In genomic region chr2:119970571-119970970, GRCm38 (mm10) we compare ENCODE assay signal across 8 mouse cellular contexts. TPM values are rescaled to one million over a fixed set of nuclear protein-coding genes. Genes with fewer than 3 reads are reported as not detected.
DNase-seq lines count a peak whose midpoint lies in the region; ATAC-seq and TF ChIP-seq lines count a peak whose summit lies in the region.

No protein-coding gene starts in this region.

- no peak for TF ChIP-seq POLR2A in thymus, adult 2 months (IDR thresholded peaks at IDR 0.05; ENCODE audit: control insufficient read depth, extremely low read depth, insufficient read depth, low read length, poor library complexity)

- peaks cover 9% of the 10 kb centered on the region for H3K4me1 ChIP-seq in thymus, adult 2 months (replicated peaks; ENCODE audit: control insufficient read depth, insufficient read depth, low read length)
- H3K4me1 ChIP-seq in neural tube, embryonic 15.5 days, result peaks cover 29% of the 10 kb centered on the region

- peak; percentile 51 to 74 for DNase-seq in heart, adult 18-20 months
- DNase-seq in heart, postnatal 25 days (ENCODE audit: low spot score), result no peak
- peak; percentile 56 for DNase-seq in thymus, adult 2 months
- no peak for DNase-seq in thymus, adult 18-20 months
- peak; percentile 77 for DNase-seq in cerebellum, adult 9-10 months

- intact Hi-C loops in heart, postnatal 25 days (cut with DNase I), result loop anchor here (1.0 to 5.0 kb wide), 3 partner anchors 41 to 202 kb away; no protein-coding TSS in a partner anchor

- no peak overlapping the region for H3K4me3 ChIP-seq in thymus, adult 2 months (ENCODE audit: control insufficient read depth, insufficient read depth, low read length)
- no peak overlapping the region for H3K4me3 ChIP-seq in neural tube, embryonic 15.5 days (replicated peaks)

- H3K27ac ChIP-seq in thymus, adult 2 months (ENCODE audit: control insufficient read depth, insufficient read depth, low read length), result no peak overlapping the region
- H3K27ac ChIP-seq in neural tube, embryonic 15.5 days (replicated peaks), result no peak overlapping the region

- peak; percentile 17 to 52; a peak in 1 of 4 replicates for ATAC-seq in hematopoietic stem cell, adult 5-6 weeks (replicated peaks in 1 of 2; ENCODE audit: insufficient read depth in 1 of 2, low FRiP score in 2 of 2, low TSS enrichment in 1 of 2, low read depth in 1 of 2, poor library complexity in 2 of 2, severe bottlenecking in 2 of 2)
- peak; percentile 60 for ATAC-seq in megakaryocyte progenitor cell, adult 5-6 weeks (replicated peaks; ENCODE audit: poor library complexity)
- no peak for ATAC-seq in neural tube, embryonic 15.5 days (ENCODE audit: low FRiP score)

- H3K4me2 ChIP-seq in neural tube, embryonic 15.5 days, result no peak overlapping the region

- TF ChIP-seq CTCF in thymus, adult 2 months (IDR thresholded peaks at IDR 0.05; ENCODE audit: borderline replicate concordance, control insufficient read depth, extremely low read depth, insufficient read depth, low read length, poor library complexity), result no peak

- H3K36me3 ChIP-seq in thymus, adult 2 months (ENCODE audit: control insufficient read depth, insufficient read depth, low read length), result 0 out of 2 replicates have a peak, but pooled peaks cover 3% of the 10 kb centered on the region
- H3K36me3 ChIP-seq in neural tube, embryonic 15.5 days, result peaks cover 12% of the 10 kb centered on the region

- H3K9ac ChIP-seq in neural tube, embryonic 15.5 days (replicated peaks), result no peak overlapping the region

- no peaks in the 10 kb centered on the region for H3K27me3 ChIP-seq in thymus, adult 2 months (ENCODE audit: control insufficient read depth, insufficient read depth, low read length)
- no peaks in the 10 kb centered on the region for H3K27me3 ChIP-seq in neural tube, embryonic 15.5 days (replicated peaks)

- 16% methylated on average over 9 of the region's 9 CpGs for WGBS in thymus, adult 2 months
- WGBS in neural tube, embryonic 15.5 days, result 55% methylated on average over 9 of the region's 9 CpGs

- no peaks in the 10 kb centered on the region for H3K9me3 ChIP-seq in neural tube, embryonic 15.5 days (replicated peaks)

RNA-seq across cellular contexts. Expression of gene Mapkbp1, which starts 1.9 kb away (rescaled TPM):
- 1 to 10 TPM; 6.1 to 8.2 TPM for total RNA-seq in heart, adult 18-20 months (2021)
- 1 to 10 TPM; 8.4 to 9.1 TPM for total RNA-seq in heart, postnatal 25 days (2021)
- 15.5 and 15.7 TPM in 2 replicates for polyA plus RNA-seq in thymus, adult 2 months (2012; rRNA removed)
- total RNA-seq in hematopoietic stem cell, adult 5-6 weeks (2017), result 7.7 and 11.1 TPM in 2 replicates
- total RNA-seq in megakaryocyte progenitor cell, adult 5-6 weeks (2015), result 3.2 and 4.0 TPM in 2 replicates
- 2.3 and 5.7 TPM in 2 replicates for total RNA-seq in megakaryocyte progenitor cell, adult 5-6 weeks (2017)
- 6.1 and 6.8 TPM in 2 replicates for polyA plus RNA-seq in neural tube, embryonic 15.5 days (2015; fragmentation: Nextera tagmentation; extraction: Ambion mirVana)

RNA-seq across cellular contexts. Expression of gene Jmjd7, which starts 56.7 kb away (rescaled TPM):
- 1 to 10 TPM; 6.1 to 7.9 TPM for total RNA-seq in heart, adult 18-20 months (2021)
- total RNA-seq in heart, postnatal 25 days (2021), result 1 to 10 TPM; 7.1 to 9.1 TPM
- 13.9 and 15.5 TPM in 2 replicates for polyA plus RNA-seq in thymus, adult 2 months (2012; rRNA removed)
- 6.1 and 7.9 TPM in 2 replicates for total RNA-seq in hematopoietic stem cell, adult 5-6 weeks (2017)
- total RNA-seq in megakaryocyte progenitor cell, adult 5-6 weeks (2015), result 2.6 and 5.0 TPM in 2 replicates
- total RNA-seq in megakaryocyte progenitor cell, adult 5-6 weeks (2017), result 1.7 and 5.4 TPM in 2 replicates
- polyA plus RNA-seq in neural tube, embryonic 15.5 days (2015; fragmentation: Nextera tagmentation; extraction: Ambion mirVana), result 20.3 and 20.7 TPM in 2 replicates

RNA-seq across cellular contexts. Expression of gene Gm28042, which starts 56.7 kb away (rescaled TPM):
- total RNA-seq in heart, adult 18-20 months (2021), result under 1 TPM; 0.57 to 0.72 TPM
- under 1 TPM; 0.81 TPM for total RNA-seq in heart, postnatal 25 days (2021)
- 7.0 and 8.8 TPM in 2 replicates for polyA plus RNA-seq in thymus, adult 2 months (2012; rRNA removed)
- total RNA-seq in hematopoietic stem cell, adult 5-6 weeks (2017), result 0.15 and 1.4 TPM in 2 replicates
- total RNA-seq in megakaryocyte progenitor cell, adult 5-6 weeks (2015), result 2.2 and 4.1 TPM in 2 replicates
- 0.50 and 0.51 TPM in 2 replicates for total RNA-seq in megakaryocyte progenitor cell, adult 5-6 weeks (2017)
- 4.4 and 5.1 TPM in 2 replicates for polyA plus RNA-seq in neural tube, embryonic 15.5 days (2015; fragmentation: Nextera tagmentation; extraction: Ambion mirVana)

Comparison
In these comparisons a context has a peak if more than half of its experiments do, and no peak if none do; other contexts are left out.
1. DNase-seq: peak in heart, adult 18-20 months (2 of 2), thymus, adult 2 months (single experiment) and cerebellum, adult 9-10 months (single experiment); none in heart, postnatal 25 days (single experiment) and thymus, adult 18-20 months (0 of 2).